Mouse (Mus musculus): ENCODE measurements around the gene 1700001L19Rik.

DNA sequence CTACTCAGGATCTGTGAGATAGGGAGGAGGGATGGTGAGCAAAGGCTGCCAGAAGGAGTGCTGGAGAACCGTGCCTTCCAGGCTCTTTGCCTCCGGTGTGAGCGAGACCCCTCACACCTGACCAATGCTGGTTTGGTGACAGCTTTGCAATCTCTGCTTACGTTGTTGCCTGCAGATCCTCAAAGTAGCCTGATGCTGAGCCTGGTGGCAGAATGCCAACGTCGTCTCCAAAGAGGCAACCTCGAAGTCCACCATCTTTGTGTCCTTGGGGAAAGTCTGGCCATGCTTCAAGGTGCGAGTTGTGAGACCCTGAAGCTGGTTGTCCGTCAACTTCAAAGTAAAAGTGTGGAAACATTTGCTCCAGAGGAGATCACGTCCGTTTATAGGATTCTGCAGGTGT, 13.3 kb upstream of the 1700001L19Rik start:
- TF ChIP-seq CTCF (IDR thresholded peaks at IDR 0.05; ENCODE audit: low read depth, low read length) (no peak), POLR2AphosphoS5 (IDR thresholded peaks at IDR 0.05; ENCODE audit: insufficient replicate concordance, low read depth, low read length) (no peak), GATA1 (IDR thresholded peaks at IDR 0.05; ENCODE audit: borderline replicate concordance, low read length) (no peak), TAL1 (conservative IDR thresholded peaks at IDR 0.05; ENCODE audit: low read depth, low read length) (no peak)

Measured in G1E (cell line).